Mouse (Mus musculus) forebrain, embryonic 15.5 days (tissue): Measurements from ENCODE around the gene Qrfp. TPM values are rescaled to one million over a fixed set of nuclear protein-coding genes. Genes with fewer than 3 reads are reported as not detected.
A peak's percentile ranks its signal among the peaks of the same experiment; 100 is the strongest.

Source experiments
- ATAC-seq: fragments of 200-750 bp; cut with Nextera tagmentation; replicated peaks from 2 replicates; pipeline ENCODE4 v1.8.0; 2017; ENCODE audit warnings: mild to moderate bottlenecking, moderate TSS enrichment, moderate library complexity
- H3K27ac ChIP-seq: fragments of 300-500 bp; sonication (generic); replicated peaks from 2 replicates; pipeline ENCODE4 v1.5.1; 2015; ENCODE audit warnings: mild to moderate bottlenecking, inconsistent platforms
- H3K27me3 ChIP-seq: fragments of 300-500 bp; sonication (generic); 2 replicates; pipeline ENCODE4 v1.6.1; 2015; ENCODE audit warnings: inconsistent platforms
- H3K36me3 ChIP-seq: fragments of 300-500 bp; sonication (generic); 2 replicates; pipeline ENCODE4 v1.6.1; 2015; ENCODE audit warnings: mild to moderate bottlenecking, inconsistent platforms
- H3K4me1 ChIP-seq: fragments of 300-500 bp; sonication (generic); 2 replicates; pipeline ENCODE4 v1.6.1; 2015; ENCODE audit warnings: inconsistent platforms
- H3K4me2 ChIP-seq: fragments of 300-500 bp; sonication (generic); replicated peaks from 2 replicates; pipeline ENCODE4 v1.6.1; 2015; ENCODE audit warnings: mild to moderate bottlenecking, inconsistent platforms
- H3K4me3 ChIP-seq: fragments of 300-500 bp; sonication (generic); 2 replicates; pipeline ENCODE4 v1.5.1; 2015; ENCODE audit warnings: mild to moderate bottlenecking, inconsistent platforms
- H3K9ac ChIP-seq: fragments of 300-500 bp; sonication (generic); replicated peaks from 2 replicates; pipeline ENCODE4 v1.6.1; 2015; ENCODE audit warnings: mild to moderate bottlenecking, inconsistent platforms
- H3K9me3 ChIP-seq: fragments of 300-500 bp; sonication (generic); 2 replicates; pipeline ENCODE4 v1.6.1; 2016; ENCODE audit warnings: inconsistent platforms
- WGBS: fragments of 180-500 bp; shearing (Covaris S2); methylation state at CpG from one replicate; pipeline ENCODE4 v1.1.7; 2015; ENCODE audit warnings: mixed read lengths; 5-methylcytosine and 5-hydroxymethylcytosine counted together
- polyA plus RNA-seq: library from polyadenylated mRNA; unstranded; fragments of >200 nt; fragmentation: Nextera tagmentation; extraction: Ambion mirVana; gene quantifications from 2 replicates; pipeline ENCODE4 v1.2.1, GENCODE M21; 2015

The Qrfp gene
- 0.08 and 0.20 TPM in 2 replicates for polyA plus RNA-seq

DNA sequence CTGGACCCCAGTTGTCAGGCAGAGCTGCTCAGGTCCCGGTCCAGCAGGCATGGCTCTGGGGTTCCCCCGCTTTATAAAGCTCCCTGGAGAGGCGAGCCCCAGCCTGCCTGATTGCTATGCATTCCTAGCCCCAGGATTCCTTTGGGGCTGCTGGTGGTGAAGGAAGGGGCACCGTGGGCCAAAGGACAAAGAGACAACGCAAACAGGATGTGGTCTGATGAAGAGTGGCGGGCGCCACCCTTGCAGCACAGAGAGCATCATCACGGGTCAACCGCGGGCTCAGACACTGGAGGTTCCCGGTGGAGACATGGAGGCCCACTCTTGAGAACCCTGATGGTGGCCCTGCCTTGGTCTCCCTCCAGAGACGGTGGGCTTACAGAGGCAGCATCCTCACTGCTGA, at the start of gene Qrfp:
Gene Qrfp, minus strand, starts transcription at position 137 of the 400 bp plus-strand sequence.
- H3K9me3 ChIP-seq, result no peaks in the 10 kb centered on the region
- WGBS, result 57% methylated on average over 12 of the region's 12 CpGs
- peaks cover 47% of the 10 kb centered on the region for H3K4me1 ChIP-seq
- no peak for ATAC-seq
- no peaks in the 10 kb centered on the region for H3K27me3 ChIP-seq
- H3K4me2 ChIP-seq, result no peak within 1 kb of the TSS
- H3K9ac ChIP-seq, result no peak within 1 kb of the TSS
- no peaks in the 10 kb centered on the region for H3K36me3 ChIP-seq
- H3K27ac ChIP-seq, result no peak within 1 kb of the TSS
- H3K4me3 ChIP-seq, result no peak within 1 kb of the TSS

DNA sequence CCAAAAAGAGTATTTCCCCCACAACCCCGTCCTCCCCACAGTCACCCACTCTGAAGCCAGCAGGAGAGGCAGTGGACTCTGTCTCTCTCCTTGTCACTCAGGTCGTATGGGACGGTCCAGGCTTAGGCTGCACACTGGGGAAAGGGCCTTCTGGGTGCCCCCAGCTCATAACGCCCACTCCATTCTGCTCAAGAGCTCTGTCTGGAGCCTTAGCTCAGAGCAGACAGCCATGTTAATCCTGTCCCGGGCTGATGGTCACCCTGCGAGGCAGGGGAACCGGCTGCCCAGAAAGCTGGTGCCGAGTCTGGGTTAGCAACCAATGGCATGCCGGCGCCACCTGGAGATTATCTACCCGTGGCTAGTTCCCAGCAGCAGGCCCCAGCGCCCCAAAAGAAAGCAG, 48.1 kb upstream of the Qrfp start:
- H3K27me3 ChIP-seq, result peaks cover 5% of the 10 kb centered on the region; the same call in 1 of the 2 replicates
- no peak overlapping the region for H3K4me3 ChIP-seq
- no peak overlapping the region for H3K9ac ChIP-seq
- no peaks in the 10 kb centered on the region for H3K9me3 ChIP-seq
- peaks cover 14% of the 10 kb centered on the region for H3K4me1 ChIP-seq
- no peak overlapping the region for H3K4me2 ChIP-seq
- no peaks in the 10 kb centered on the region for H3K36me3 ChIP-seq
- ATAC-seq, result no peak
- no peak overlapping the region for H3K27ac ChIP-seq
- 10% methylated on average over 12 of the region's 12 CpGs for WGBS

DNA sequence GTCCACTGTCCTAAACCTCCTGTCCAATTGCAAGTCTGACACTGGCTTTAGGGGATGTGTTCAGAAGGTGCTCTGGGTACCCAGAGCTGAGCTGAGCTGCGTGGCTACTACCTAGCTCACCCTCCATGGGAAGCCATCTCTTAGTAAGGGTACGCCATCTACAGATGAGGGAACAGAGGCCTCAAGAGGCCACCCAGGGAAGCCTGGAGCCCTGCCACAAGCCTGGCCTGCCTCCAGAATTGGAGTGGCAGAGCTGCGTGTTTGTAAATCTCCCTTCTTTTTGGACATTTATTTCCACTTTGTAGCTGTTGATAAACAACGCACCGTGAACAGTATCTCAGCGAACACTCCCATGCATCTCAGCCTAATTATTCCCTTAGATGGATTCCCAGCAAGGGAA, 46.8 kb upstream of the Qrfp start:
- Histone ChIP-seq H3K4me3 (no peak overlapping the region), H3K4me1 (peaks cover 14% of the 10 kb centered on the region), H3K36me3 (no peaks in the 10 kb centered on the region), H3K27me3 (peaks cover 5% of the 10 kb centered on the region; the same call in 1 of the 2 replicates), H3K27ac (no peak overlapping the region), H3K9me3 (no peaks in the 10 kb centered on the region), H3K4me2 (no peak overlapping the region), H3K9ac (no peak overlapping the region)
- 38% methylated on average over 6 of the region's 6 CpGs for WGBS
- no peak for ATAC-seq

DNA sequence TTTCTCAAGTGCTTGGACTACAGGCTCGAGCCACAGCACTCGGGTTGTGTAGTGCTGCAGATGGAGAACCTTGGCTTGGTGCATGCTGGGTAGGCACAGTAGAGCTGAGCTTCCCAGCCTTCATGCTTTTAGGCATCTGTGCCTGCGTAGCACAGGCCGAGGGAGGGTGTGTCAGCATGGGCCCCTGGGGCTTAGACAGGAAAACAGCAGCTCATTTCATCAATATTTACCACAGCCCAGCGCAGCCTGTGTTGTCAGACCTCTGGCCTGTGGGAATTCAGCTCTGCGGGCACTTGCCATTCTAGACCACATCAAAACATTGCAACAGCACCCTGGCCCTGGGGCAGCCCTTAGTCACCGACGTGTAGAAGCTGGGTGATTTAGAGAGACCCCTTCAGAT, 45.6 kb upstream of the Qrfp start:
- Histone ChIP-seq H3K27ac (no peak overlapping the region), H3K4me1 (peaks cover 14% of the 10 kb centered on the region), H3K36me3 (no peaks in the 10 kb centered on the region), H3K4me3 (no peak overlapping the region), H3K9ac (no peak overlapping the region), H3K27me3 (peaks cover 5% of the 10 kb centered on the region; the same call in 1 of the 2 replicates), H3K4me2 (no peak overlapping the region), H3K9me3 (no peaks in the 10 kb centered on the region)
- 89% methylated on average over 8 of the region's 8 CpGs for WGBS
- no peak for ATAC-seq

DNA sequence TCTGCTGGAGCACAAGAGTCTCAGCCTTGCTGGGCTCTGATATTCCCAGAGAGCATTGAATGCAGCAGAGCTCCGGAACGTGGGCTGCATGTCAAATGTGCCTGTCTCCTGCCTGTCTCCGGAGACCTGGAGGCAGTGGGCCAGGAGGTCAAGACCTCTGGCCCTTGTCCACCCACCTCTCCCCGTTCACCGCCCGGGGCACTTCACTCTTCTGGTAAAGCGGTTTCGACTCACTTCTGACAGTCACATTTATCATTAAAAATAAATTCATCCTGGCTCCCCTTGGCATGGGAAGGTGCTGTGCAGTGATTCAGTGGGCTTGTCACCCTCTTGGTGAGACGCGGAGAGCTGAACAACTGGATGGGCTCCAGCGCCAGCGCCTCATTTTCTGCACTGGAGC, 39.8 kb upstream of the Qrfp start:
- WGBS, result 57% methylated on average over 12 of the region's 12 CpGs
- Histone ChIP-seq H3K9ac (no peak overlapping the region), H3K4me3 (no peak overlapping the region), H3K9me3 (no peaks in the 10 kb centered on the region), H3K4me2 (no peak overlapping the region), H3K27me3 (peaks cover 28% of the 10 kb centered on the region), H3K36me3 (no peaks in the 10 kb centered on the region), H3K27ac (no peak overlapping the region), H3K4me1 (peaks cover 24% of the 10 kb centered on the region)
- no peak for ATAC-seq

DNA sequence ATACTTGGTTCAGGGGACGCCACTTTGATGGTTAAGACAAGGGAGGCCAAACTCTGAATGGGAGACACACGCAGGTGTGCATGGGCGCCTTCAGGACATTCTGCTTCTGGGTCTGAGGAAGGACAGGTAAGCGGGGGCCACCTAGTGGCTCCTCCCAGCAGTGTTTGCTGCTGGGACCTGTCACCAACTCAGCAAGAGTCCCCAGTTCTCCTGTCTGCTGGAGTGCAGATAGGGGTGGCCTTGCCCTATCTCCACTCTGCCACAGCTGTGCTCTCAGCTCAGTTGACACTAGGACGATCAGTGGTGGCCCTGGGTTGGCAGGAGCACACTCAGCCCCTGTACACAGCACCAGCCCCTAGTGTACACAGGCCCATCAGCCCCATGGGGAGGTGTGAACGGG, 37.5 kb upstream of the Qrfp start:
- no peak overlapping the region for H3K27ac ChIP-seq
- no peaks in the 10 kb centered on the region for H3K9me3 ChIP-seq
- H3K4me2 ChIP-seq, result no peak overlapping the region
- no peaks in the 10 kb centered on the region for H3K36me3 ChIP-seq
- ATAC-seq, result no peak
- no peak overlapping the region for H3K4me3 ChIP-seq
- peaks cover 34% of the 10 kb centered on the region for H3K4me1 ChIP-seq
- WGBS, result 16% methylated on average over 6 of the region's 6 CpGs
- H3K9ac ChIP-seq, result no peak overlapping the region
- peaks cover 42% of the 10 kb centered on the region for H3K27me3 ChIP-seq

DNA sequence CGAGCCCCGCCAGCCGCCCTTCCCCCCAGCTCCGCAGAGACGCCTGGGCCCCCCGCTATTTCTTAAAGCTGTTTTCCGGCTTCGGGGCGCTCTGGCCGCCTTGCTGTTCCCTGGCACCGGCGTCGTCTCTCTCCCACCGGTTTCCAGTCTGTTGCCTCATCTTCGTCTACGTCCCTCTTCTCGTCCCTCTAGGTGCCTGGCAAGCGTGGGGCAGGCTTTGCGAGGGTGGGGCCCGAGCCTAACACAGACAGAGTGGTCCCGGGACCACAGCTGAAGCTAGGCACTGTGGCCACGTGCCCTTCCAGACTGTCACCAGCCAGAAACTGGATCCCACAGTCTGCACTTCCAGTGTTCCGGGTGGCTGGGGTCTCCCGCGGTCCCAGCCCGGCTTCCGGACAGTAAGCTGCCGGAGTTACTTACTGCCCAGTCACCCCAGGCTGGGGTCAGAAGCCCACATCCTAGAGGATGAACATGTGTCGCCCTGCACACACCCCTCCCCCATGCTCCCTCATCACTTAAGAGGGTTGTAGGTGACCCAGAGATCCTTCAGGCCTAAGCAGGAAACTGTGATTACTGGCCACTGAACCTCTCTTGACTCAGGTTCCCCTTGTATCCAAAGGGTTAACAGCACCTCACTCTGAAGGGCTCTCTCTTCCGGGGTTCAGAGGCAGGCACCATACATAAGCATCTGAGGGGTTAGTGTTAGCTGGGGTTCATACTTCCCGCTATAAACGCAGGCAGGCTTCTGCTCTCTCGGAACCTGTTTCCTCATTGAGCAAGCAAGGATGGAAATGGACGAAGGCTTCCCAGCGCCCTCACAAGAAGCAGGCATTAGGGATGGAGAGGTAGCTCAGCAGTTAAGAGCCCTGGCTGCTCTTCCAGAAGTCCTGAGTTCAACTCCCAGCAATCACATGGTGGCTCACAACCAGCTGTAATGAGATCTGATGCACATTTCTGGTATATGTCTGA, 36.6 kb upstream of the Qrfp start:
- peak overlapping the region; percentile 49; the same call in 1 of the 2 replicates for H3K9ac ChIP-seq
- WGBS, result 4% methylated on average over 35 of the region's 35 CpGs
- peaks cover 34% of the 10 kb centered on the region for H3K4me1 ChIP-seq
- H3K4me3 ChIP-seq, result peak overlapping the region; percentile 59
- H3K36me3 ChIP-seq, result no peaks in the 10 kb centered on the region
- H3K27ac ChIP-seq, result no peak overlapping the region
- peak overlapping the region; percentile 98 for H3K4me2 ChIP-seq
- peaks cover 43% of the 10 kb centered on the region for H3K27me3 ChIP-seq
- ATAC-seq, result no peak
- no peaks in the 10 kb centered on the region for H3K9me3 ChIP-seq

DNA sequence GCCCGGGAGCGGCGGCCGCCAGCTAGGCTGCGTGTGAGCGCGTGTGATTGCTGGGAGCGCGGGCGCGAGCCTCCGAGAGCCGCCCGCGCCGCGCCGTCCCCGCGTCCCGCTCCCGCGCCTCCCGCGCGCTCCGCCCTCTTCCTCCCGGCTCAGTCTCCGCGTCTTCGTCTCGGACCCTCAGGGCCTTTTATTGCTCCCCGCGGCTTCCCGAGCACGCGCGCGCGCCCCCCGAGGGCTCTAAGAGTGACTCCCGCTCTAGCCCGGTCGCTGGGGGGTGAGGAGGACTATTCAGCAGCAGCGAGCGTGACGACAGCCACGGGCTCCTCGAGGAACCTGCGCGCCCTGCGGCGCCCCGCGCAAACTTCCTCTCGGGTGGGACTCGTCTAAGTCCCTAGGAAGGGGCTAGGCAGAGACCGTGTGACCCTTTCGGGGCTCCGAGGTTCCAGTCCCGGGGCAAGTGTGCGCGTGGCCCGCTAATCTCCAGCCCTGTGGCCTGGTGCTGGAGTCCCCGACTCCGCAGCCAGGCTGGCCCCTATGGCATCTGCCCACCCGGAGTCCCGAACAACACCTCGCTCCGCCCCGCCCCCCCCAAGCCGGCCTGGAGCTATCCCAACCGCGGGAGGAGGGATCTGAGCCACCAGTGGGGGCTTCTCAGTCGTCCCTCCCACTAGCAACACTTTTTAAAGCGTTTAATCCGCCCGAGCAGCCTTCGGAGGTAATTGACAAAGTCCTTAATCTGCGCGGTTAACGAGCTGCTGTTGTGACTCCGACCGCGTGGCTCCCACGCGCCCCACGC, 35.7 kb upstream of the Qrfp start, which contains the start of gene Fibcd1:
Gene Fibcd1, minus strand, starts transcription at position 110 of the 796 bp plus-strand sequence.
- whole genome bisulfite sequencing, result under 1% methylated on average over 80 of the region's 88 CpGs
- Histone ChIP-seq H3K36me3 (no peaks in the 10 kb centered on the region), H3K9ac (peak within 1 kb of the TSS; percentile 49), H3K4me3 (peak within 1 kb of the TSS; percentile 59), H3K4me2 (peak within 1 kb of the TSS; percentile 98), H3K27ac (0 out of 2 replicates have a peak within 1 kb of the TSS, but pooled peaks have one; percentile 8), H3K27me3 (peaks cover 45% of the 10 kb centered on the region), H3K9me3 (no peaks in the 10 kb centered on the region), H3K4me1 (peaks cover 34% of the 10 kb centered on the region)
- peak; percentile 18; the same call in 1 of the 2 replicates for ATAC-seq

DNA sequence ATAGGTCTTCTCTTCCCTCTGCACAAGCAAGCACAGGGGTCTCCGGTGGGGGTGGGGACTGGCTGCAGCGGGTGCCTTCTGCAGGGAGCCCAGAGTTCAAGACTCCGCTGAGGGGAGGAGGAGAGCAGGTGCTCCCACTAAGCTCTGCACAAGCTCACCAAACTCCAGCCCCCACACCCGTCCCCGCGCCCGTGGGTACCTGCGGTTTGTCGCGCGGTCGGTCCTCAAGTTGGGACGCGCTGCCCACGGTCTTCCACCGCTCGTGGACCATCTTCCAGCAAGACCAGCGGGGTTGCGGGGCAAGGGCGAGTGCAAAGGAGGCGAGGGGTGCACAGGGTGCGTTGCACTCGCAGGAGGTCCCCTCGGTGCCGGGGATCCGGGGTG, 35.1 kb upstream of the Qrfp start:
- peak overlapping the region; percentile 49 for H3K9ac ChIP-seq
- H3K27ac ChIP-seq, result no peak overlapping the region
- 2% methylated on average over 26 of the region's 26 CpGs for WGBS
- H3K27me3 ChIP-seq, result peaks cover 45% of the 10 kb centered on the region
- H3K9me3 ChIP-seq, result no peaks in the 10 kb centered on the region
- H3K4me1 ChIP-seq, result peaks cover 34% of the 10 kb centered on the region
- no peaks in the 10 kb centered on the region for H3K36me3 ChIP-seq
- peak overlapping the region; percentile 98 for H3K4me2 ChIP-seq
- ATAC-seq, result 0 out of 2 replicates have a peak, but pooled peaks have one; percentile 6
- H3K4me3 ChIP-seq, result peak overlapping the region; percentile 59

DNA sequence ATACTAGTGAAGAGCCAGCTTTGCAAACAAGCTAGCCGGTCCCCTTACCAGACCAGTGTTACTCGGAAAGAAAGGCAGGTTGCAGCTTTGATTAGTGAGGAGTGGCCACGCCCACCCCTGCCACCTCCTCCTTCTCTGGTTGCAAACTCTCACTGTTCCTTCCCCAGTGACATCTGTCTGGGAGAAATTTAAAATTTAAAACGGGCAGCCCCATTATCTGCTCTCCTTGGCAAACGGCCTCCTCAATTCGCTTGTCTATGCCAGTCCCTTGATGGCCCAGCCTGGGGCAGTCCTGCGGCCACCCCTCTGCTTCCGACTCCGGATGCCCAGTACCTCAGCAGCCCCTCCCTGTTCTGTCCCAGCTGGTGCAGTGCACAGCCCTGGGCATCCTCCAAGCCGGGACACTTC, 34.4 kb upstream of the Qrfp start:
- 2% methylated on average over 10 of the region's 10 CpGs for WGBS
- no peaks in the 10 kb centered on the region for H3K9me3 ChIP-seq
- no peaks in the 10 kb centered on the region for H3K36me3 ChIP-seq
- H3K4me2 ChIP-seq, result peak overlapping the region; percentile 17; the same call in 1 of the 2 replicates
- H3K9ac ChIP-seq, result no peak overlapping the region
- H3K4me3 ChIP-seq, result no peak overlapping the region
- H3K27me3 ChIP-seq, result peaks cover 45% of the 10 kb centered on the region
- H3K27ac ChIP-seq, result 0 out of 2 replicates have a peak overlapping the region, but pooled peaks have one; percentile 8
- peaks cover 30% of the 10 kb centered on the region for H3K4me1 ChIP-seq
- peak; percentile 81 for ATAC-seq

DNA sequence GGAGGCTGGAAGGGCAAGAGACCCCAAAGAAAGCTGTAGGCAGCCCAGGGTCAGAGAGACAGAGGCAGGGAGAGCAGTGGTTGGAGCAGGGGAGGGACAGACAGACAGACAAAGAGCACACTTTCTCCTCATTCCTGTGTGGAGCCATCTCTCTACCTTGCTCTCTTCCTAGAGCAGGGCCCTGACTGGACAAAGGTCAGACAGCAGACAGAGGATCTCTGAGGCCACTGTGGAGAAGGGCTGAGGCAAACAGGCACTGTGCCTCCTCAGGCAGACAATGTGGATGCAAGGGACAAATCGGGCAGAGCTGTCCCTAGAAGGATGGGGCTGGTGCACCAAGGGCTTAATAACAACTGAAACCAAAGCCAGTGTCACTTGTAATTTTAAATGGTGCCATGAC, 28.5 kb upstream of the Qrfp start:
- no peaks in the 10 kb centered on the region for H3K36me3 ChIP-seq
- H3K4me3 ChIP-seq, result no peak overlapping the region
- no peaks in the 10 kb centered on the region for H3K9me3 ChIP-seq
- WGBS, result 76% methylated on average over 1 of the region's 1 CpGs
- no peak overlapping the region for H3K4me2 ChIP-seq
- H3K27ac ChIP-seq, result no peak overlapping the region
- no peak for ATAC-seq
- H3K9ac ChIP-seq, result no peak overlapping the region
- H3K4me1 ChIP-seq, result no peaks in the 10 kb centered on the region
- H3K27me3 ChIP-seq, result peaks cover 6% of the 10 kb centered on the region; the same call in 1 of the 2 replicates

DNA sequence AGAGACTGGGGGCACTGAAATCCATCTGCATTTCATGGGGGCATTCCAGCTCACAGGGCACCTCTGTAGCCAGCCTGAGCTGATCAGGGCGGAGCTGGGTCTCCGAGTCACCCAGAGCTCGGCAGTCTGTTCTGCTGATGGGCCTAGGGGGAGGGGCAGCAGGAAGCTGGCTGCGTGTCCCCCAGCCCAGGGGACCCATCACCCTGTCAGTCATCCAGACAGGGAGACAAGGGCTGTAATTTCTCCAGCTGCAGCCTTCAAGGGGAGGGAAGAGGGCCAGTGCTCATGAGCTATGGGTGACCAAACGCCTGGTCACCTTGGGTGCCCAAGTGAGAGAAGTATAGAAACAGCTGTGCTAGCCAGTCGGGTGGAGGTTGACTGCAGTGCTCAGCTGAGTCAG, 26.6 kb upstream of the Qrfp start:
- WGBS, result 44% methylated on average over 6 of the region's 6 CpGs
- Histone ChIP-seq H3K9ac (no peak overlapping the region), H3K4me1 (no peaks in the 10 kb centered on the region), H3K27ac (no peak overlapping the region), H3K9me3 (no peaks in the 10 kb centered on the region), H3K27me3 (peaks cover 2% of the 10 kb centered on the region; the same call in 1 of the 2 replicates), H3K36me3 (no peaks in the 10 kb centered on the region), H3K4me2 (no peak overlapping the region), H3K4me3 (no peak overlapping the region)
- peak; percentile 23; the same call in 1 of the 2 replicates for ATAC-seq
